Mouse (Mus musculus) heart, embryonic 15.5 days (tissue): ENCODE measurements at regions not wholly inside any gene's neighbourhood (a gene's known extent, or its start where the extent isn't known, plus 50 kb on each side); places are given as distances from the start of the nearest gene placed in this dataset.

Experiments
- ATAC-seq: fragments of 200-750 bp; cut with Nextera tagmentation; replicated peaks from 2 replicates; pipeline ENCODE4 v1.8.0; 2017; ENCODE audit warnings: low read depth, moderate TSS enrichment; ENCODE audit not compliant: insufficient number of reproducible peaks, insufficient read depth, low FRiP score
- H3K27ac ChIP-seq: fragments of 300-500 bp; sonication (generic); 2 replicates; pipeline ENCODE4 v1.5.1; 2015; ENCODE audit warnings: mild to moderate bottlenecking, inconsistent platforms
- H3K27me3 ChIP-seq: fragments of 300-500 bp; sonication (generic); 2 replicates; pipeline ENCODE4 v1.6.1; 2015; ENCODE audit warnings: inconsistent platforms
- H3K36me3 ChIP-seq: fragments of 300-500 bp; sonication (generic); 2 replicates; pipeline ENCODE4 v1.6.1; 2015; ENCODE audit warnings: mild to moderate bottlenecking, inconsistent platforms
- H3K4me1 ChIP-seq: fragments of 300-500 bp; sonication (generic); replicated peaks from 2 replicates; pipeline ENCODE4 v1.6.1; 2015; ENCODE audit warnings: inconsistent platforms
- H3K4me2 ChIP-seq: fragments of 300-500 bp; sonication (generic); 2 replicates; pipeline ENCODE4 v1.6.1; 2015; ENCODE audit warnings: inconsistent platforms, mild to moderate bottlenecking, moderate library complexity
- H3K4me3 ChIP-seq: fragments of 300-500 bp; sonication (generic); 2 replicates; pipeline ENCODE4 v1.5.1; 2015; ENCODE audit warnings: mild to moderate bottlenecking, inconsistent platforms
- H3K9ac ChIP-seq: fragments of 300-500 bp; sonication (generic); 2 replicates; pipeline ENCODE4 v1.6.1; 2015; ENCODE audit warnings: mild to moderate bottlenecking, inconsistent platforms
- H3K9me3 ChIP-seq: fragments of 300-500 bp; sonication (generic); replicated peaks from 2 replicates; pipeline ENCODE4 v1.6.1; 2016; ENCODE audit warnings: inconsistent platforms
- WGBS: fragments of 180-500 bp; shearing (Covaris S2); methylation state at CpG from one replicate; pipeline ENCODE4 v1.1.7; 2015; ENCODE audit warnings: mixed read lengths; 5-methylcytosine and 5-hydroxymethylcytosine counted together

GRCm38 (mm10) chrX:142456022-142456421 is 65.7 kb upstream of the Acsl4 start:
- Histone ChIP-seq H3K36me3 (no peaks in the 10 kb centered on the region), H3K4me2 (no peak overlapping the region), H3K4me3 (no peak overlapping the region), H3K9ac (no peak overlapping the region), H3K4me1 (no peaks in the 10 kb centered on the region), H3K27ac (no peak overlapping the region), H3K9me3 (no peaks in the 10 kb centered on the region), H3K27me3 (no peaks in the 10 kb centered on the region)
- ATAC-seq = no peak
- WGBS = 50% methylated on average over 1 of the region's 1 CpGs

- no peaks in the 10 kb centered on the region for H3K36me3 ChIP-seq
- H3K4me3 ChIP-seq = no peak overlapping the region
- no peak overlapping the region for H3K27ac ChIP-seq
- no peak for ATAC-seq
- H3K27me3 ChIP-seq = no peaks in the 10 kb centered on the region
- H3K4me1 ChIP-seq = 0 out of 2 replicates have a peak, but pooled peaks cover 2% of the 10 kb centered on the region
- H3K9ac ChIP-seq = no peak overlapping the region
- no peaks in the 10 kb centered on the region for H3K9me3 ChIP-seq
- WGBS = 53% methylated on average over 2 of the region's 2 CpGs
- no peak overlapping the region for H3K4me2 ChIP-seq
These were observed 73.8 kb upstream of the Acsl4 start for GRCm38 (mm10) chrX:142464174-142464573.

GRCm38 (mm10) chrX:142464756-142465155 is 74.4 kb upstream of the Acsl4 start:
- H3K27ac ChIP-seq = no peak overlapping the region
- ATAC-seq = no peak
- 57% methylated on average over 6 of the region's 6 CpGs for WGBS

GRCm38 (mm10) chrX:142467850-142468256 is 77.5 kb upstream of the Acsl4 start:
- Histone ChIP-seq H3K4me2 (no peak overlapping the region), H3K4me3 (no peak overlapping the region), H3K27me3 (no peaks in the 10 kb centered on the region), H3K36me3 (no peaks in the 10 kb centered on the region), H3K9me3 (no peaks in the 10 kb centered on the region), H3K9ac (no peak overlapping the region), H3K27ac (no peak overlapping the region), H3K4me1 (0 out of 2 replicates have a peak, but pooled peaks cover 4% of the 10 kb centered on the region)
- 32% methylated on average over 5 of the region's 5 CpGs for WGBS
- ATAC-seq = no peak

More at GRCm38 (mm10) chrX:142464756-142465155, 74.4 kb upstream of the Acsl4 start:
- Histone ChIP-seq H3K4me2 (no peak overlapping the region), H3K4me3 (no peak overlapping the region), H3K27me3 (no peaks in the 10 kb centered on the region), H3K9me3 (no peaks in the 10 kb centered on the region), H3K36me3 (no peaks in the 10 kb centered on the region), H3K9ac (no peak overlapping the region), H3K4me1 (0 out of 2 replicates have a peak, but pooled peaks cover 4% of the 10 kb centered on the region)

- Histone ChIP-seq H3K9ac (no peak overlapping the region), H3K27ac (no peak overlapping the region), H3K4me3 (no peak overlapping the region), H3K4me2 (no peak overlapping the region), H3K9me3 (no peaks in the 10 kb centered on the region), H3K4me1 (0 out of 2 replicates have a peak, but pooled peaks cover 4% of the 10 kb centered on the region), H3K36me3 (no peaks in the 10 kb centered on the region), H3K27me3 (no peaks in the 10 kb centered on the region)
- 63% methylated on average over 4 of the region's 4 CpGs for WGBS
- no peak for ATAC-seq
These were observed 78.1 kb upstream of the Acsl4 start for GRCm38 (mm10) chrX:142468388-142468787.

- Histone ChIP-seq H3K4me3 (no peak overlapping the region), H3K4me1 (0 out of 2 replicates have a peak, but pooled peaks cover 4% of the 10 kb centered on the region), H3K9ac (no peak overlapping the region), H3K27me3 (no peaks in the 10 kb centered on the region), H3K27ac (no peak overlapping the region), H3K36me3 (no peaks in the 10 kb centered on the region), H3K4me2 (no peak overlapping the region), H3K9me3 (no peaks in the 10 kb centered on the region)
- 19% methylated on average over 7 of the region's 7 CpGs for WGBS
- ATAC-seq = no peak
These were observed 78.8 kb upstream of the Acsl4 start for GRCm38 (mm10) chrX:142469048-142469634.

- Histone ChIP-seq H3K4me1 (0 out of 2 replicates have a peak, but pooled peaks cover 4% of the 10 kb centered on the region), H3K9ac (no peak overlapping the region), H3K36me3 (no peaks in the 10 kb centered on the region), H3K27ac (no peak overlapping the region), H3K9me3 (no peaks in the 10 kb centered on the region), H3K27me3 (no peaks in the 10 kb centered on the region), H3K4me2 (no peak overlapping the region), H3K4me3 (no peak overlapping the region)
- ATAC-seq = no peak
- 75% methylated on average over 1 of the region's 1 CpGs for WGBS
These were observed 79.7 kb upstream of the Acsl4 start for GRCm38 (mm10) chrX:142470083-142470482.

- 74% methylated on average over 5 of the region's 5 CpGs for WGBS
- no peak overlapping the region for H3K4me2 ChIP-seq
- H3K4me3 ChIP-seq = no peak overlapping the region
- ATAC-seq = no peak
- no peaks in the 10 kb centered on the region for H3K4me1 ChIP-seq
- H3K27me3 ChIP-seq = no peaks in the 10 kb centered on the region
- no peaks in the 10 kb centered on the region for H3K9me3 ChIP-seq
- no peaks in the 10 kb centered on the region for H3K36me3 ChIP-seq
- H3K27ac ChIP-seq = no peak overlapping the region
- no peak overlapping the region for H3K9ac ChIP-seq
These were observed 91.0 kb upstream of the Acsl4 start for GRCm38 (mm10) chrX:142481203-142481815.

GRCm38 (mm10) chrX:142488078-142488477 is 97.7 kb upstream of the Acsl4 start:
- no peaks in the 10 kb centered on the region for H3K9me3 ChIP-seq
- no peaks in the 10 kb centered on the region for H3K4me1 ChIP-seq
- no peak overlapping the region for H3K9ac ChIP-seq
- ATAC-seq = no peak
- 85% methylated on average over 4 of the region's 4 CpGs for WGBS
- H3K4me2 ChIP-seq = no peak overlapping the region
- no peaks in the 10 kb centered on the region for H3K36me3 ChIP-seq
- no peaks in the 10 kb centered on the region for H3K27me3 ChIP-seq
- H3K27ac ChIP-seq = no peak overlapping the region
- no peak overlapping the region for H3K4me3 ChIP-seq

- H3K4me3 ChIP-seq = no peak overlapping the region
These were observed 99.9 kb upstream of the Acsl4 start for GRCm38 (mm10) chrX:142490093-142490717.

GRCm38 (mm10) chrX:142501094-142501493 is 110.8 kb upstream of the Acsl4 start:
- no peak for ATAC-seq
- 72% methylated on average over 2 of the region's 2 CpGs for WGBS
- H3K4me2 ChIP-seq = no peak overlapping the region

More at GRCm38 (mm10) chrX:142490093-142490717, 99.9 kb upstream of the Acsl4 start:
- no peaks in the 10 kb centered on the region for H3K4me1 ChIP-seq
- H3K4me2 ChIP-seq = no peak overlapping the region
- H3K9me3 ChIP-seq = no peaks in the 10 kb centered on the region
- no peak overlapping the region for H3K9ac ChIP-seq
- H3K27ac ChIP-seq = no peak overlapping the region
- no peak for ATAC-seq
- no peaks in the 10 kb centered on the region for H3K36me3 ChIP-seq
- 67% methylated on average over 8 of the region's 8 CpGs for WGBS
- no peaks in the 10 kb centered on the region for H3K27me3 ChIP-seq

More at GRCm38 (mm10) chrX:142501094-142501493, 110.8 kb upstream of the Acsl4 start:
- Histone ChIP-seq H3K27ac (no peak overlapping the region), H3K36me3 (no peaks in the 10 kb centered on the region), H3K4me1 (no peaks in the 10 kb centered on the region), H3K9ac (no peak overlapping the region), H3K4me3 (no peak overlapping the region), H3K27me3 (no peaks in the 10 kb centered on the region), H3K9me3 (no peaks in the 10 kb centered on the region)
